Mouse (Mus musculus) C2C12 (cell line): ENCODE measurements around the gene Tdrd12. TPM values are rescaled to one million over a fixed set of nuclear protein-coding genes. Genes with fewer than 3 reads are reported as not detected.

Experiments used
- H3K27me3 ChIP-seq: one replicate; pipeline ENCODE4 v1.6.1; 2011; ENCODE audit not compliant: control insufficient read depth, insufficient read depth, insufficient read length
- H3K36me3 ChIP-seq: one replicate; pipeline ENCODE4 v1.6.1; 2011; ENCODE audit not compliant: control insufficient read depth, insufficient read depth
- H3K4me3 ChIP-seq: one replicate; pipeline ENCODE4 v1.5.1; 2011; ENCODE audit warnings: mild to moderate bottlenecking, control low read depth; ENCODE audit not compliant: poor library complexity, insufficient read depth, severe bottlenecking
- H3K79me2 ChIP-seq: one replicate; pipeline ENCODE4 v1.6.1; 2011; ENCODE audit not compliant: control insufficient read depth, insufficient read depth
- H3K79me3 ChIP-seq: one replicate; pipeline ENCODE4 v1.6.1; 2011; ENCODE audit warnings: low read depth, control low read depth
- H3ac ChIP-seq: one replicate; pipeline ENCODE3; 2011; ENCODE audit warnings: low read depth; ENCODE audit not compliant: control insufficient read depth, insufficient read length
- CEBPB ChIP-seq: IDR thresholded peaks from one replicate; pipeline ENCODE4 v1.6.1; 2011; ENCODE audit warnings: low read depth, mild to moderate bottlenecking, control low read depth, moderate library complexity
- CTCF ChIP-seq: IDR thresholded peaks from one replicate; pipeline ENCODE4 v1.5.1; 2011; ENCODE audit not compliant: control insufficient read depth, insufficient read depth, insufficient read length
- FOSL1 ChIP-seq: IDR thresholded peaks from one replicate; pipeline ENCODE4 v1.8.0; 2011; ENCODE audit warnings: mild to moderate bottlenecking, low read length; ENCODE audit not compliant: poor library complexity, insufficient read depth, severe bottlenecking
- MAX ChIP-seq: IDR thresholded peaks from one replicate; pipeline ENCODE4 v1.6.1; 2011; ENCODE audit warnings: mild to moderate bottlenecking, control low read depth
- MYOD1 ChIP-seq: IDR thresholded peaks from one replicate; pipeline ENCODE4 v1.6.1; 2011; ENCODE audit warnings: low read depth; ENCODE audit not compliant: control insufficient read depth, insufficient read length
- MYOG ChIP-seq: IDR thresholded peaks from one replicate; pipeline ENCODE4 v1.6.1; 2011; ENCODE audit not compliant: control insufficient read depth, insufficient read length; ENCODE audit errors: extremely low read depth
- USF1 ChIP-seq: IDR thresholded peaks from one replicate; pipeline ENCODE4 v1.6.1; 2011; ENCODE audit warnings: low read depth, mild to moderate bottlenecking, control low read depth, moderate library complexity
- polyA plus RNA-seq: library from polyadenylated mRNA; unstranded; fragments of >200 nt; fragmentation: generic; extraction: Trizol; gene quantifications from one replicate; pipeline ENCODE4 v1.2.1, GENCODE M21; 2012; ENCODE audit warnings: missing spikeins

Tdrd12 gene
- polyA plus RNA-seq, 1 experiment = not detected

GRCm38 (mm10) chr7:35491005-35491404, 46.5 kb downstream of the Tdrd12 start:
- H3K4me3 ChIP-seq = no peak overlapping the region

GRCm38 (mm10) chr7:35490186-35490585, 47.4 kb downstream of the Tdrd12 start:
- peaks cover 32% of the 10 kb centered on the region for H3K27me3 ChIP-seq
- TF ChIP-seq CEBPB = no peak
- TF ChIP-seq MYOD1 = no peak
- no peak for TF ChIP-seq USF1
- no peak for TF ChIP-seq FOSL1
- no peak for TF ChIP-seq CTCF
- TF ChIP-seq MYOG = no peak
- no peak for TF ChIP-seq MAX
- no peak overlapping the region for H3K4me3 ChIP-seq
- H3K79me2 ChIP-seq = no peaks in the 10 kb centered on the region
- H3ac ChIP-seq = no peak overlapping the region
- H3K36me3 ChIP-seq = no peaks in the 10 kb centered on the region
- no peaks in the 10 kb centered on the region for H3K79me3 ChIP-seq

More at GRCm38 (mm10) chr7:35491005-35491404, 46.5 kb downstream of the Tdrd12 start:
- no peak for TF ChIP-seq MYOD1
- TF ChIP-seq FOSL1 = no peak
- TF ChIP-seq USF1 = no peak
- TF ChIP-seq CEBPB = no peak
- TF ChIP-seq CTCF = no peak
- no peak for TF ChIP-seq MYOG
- TF ChIP-seq MAX = no peak
- H3K79me3 ChIP-seq = no peaks in the 10 kb centered on the region
- peaks cover 28% of the 10 kb centered on the region for H3K27me3 ChIP-seq
- H3ac ChIP-seq = no peak overlapping the region
- no peaks in the 10 kb centered on the region for H3K36me3 ChIP-seq
- H3K79me2 ChIP-seq = no peaks in the 10 kb centered on the region

- no peaks in the 10 kb centered on the region for H3K79me3 ChIP-seq
- peaks cover 33% of the 10 kb centered on the region for H3K27me3 ChIP-seq
- no peaks in the 10 kb centered on the region for H3K79me2 ChIP-seq
- no peaks in the 10 kb centered on the region for H3K36me3 ChIP-seq
- TF ChIP-seq FOSL1 (no peak), MAX (no peak), MYOG (no peak), CTCF (no peak)
- no peak overlapping the region for H3ac ChIP-seq
- no peak overlapping the region for H3K4me3 ChIP-seq
Observed at GRCm38 (mm10) chr7:35486553-35486952, 51.0 kb downstream of the Tdrd12 start.

- Histone ChIP-seq H3ac (no peak overlapping the region), H3K79me2 (no peaks in the 10 kb centered on the region), H3K36me3 (no peaks in the 10 kb centered on the region), H3K79me3 (no peaks in the 10 kb centered on the region), H3K4me3 (no peak overlapping the region), H3K27me3 (peaks cover 39% of the 10 kb centered on the region)
- no peak for TF ChIP-seq CEBPB
- TF ChIP-seq MAX = no peak
- TF ChIP-seq MYOG = no peak
- TF ChIP-seq CTCF = no peak
- TF ChIP-seq USF1 = no peak
- TF ChIP-seq MYOD1 = no peak
- TF ChIP-seq FOSL1 = no peak
Observed at GRCm38 (mm10) chr7:35485126-35485525, 52.4 kb downstream of the Tdrd12 start.

- Histone ChIP-seq H3ac (no peak overlapping the region), H3K36me3 (no peaks in the 10 kb centered on the region), H3K4me3 (no peak overlapping the region), H3K79me3 (no peaks in the 10 kb centered on the region), H3K79me2 (no peaks in the 10 kb centered on the region), H3K27me3 (peaks cover 30% of the 10 kb centered on the region)
- TF ChIP-seq CEBPB (no peak), FOSL1 (no peak)
Observed at GRCm38 (mm10) chr7:35476457-35476856, 61.1 kb downstream of the Tdrd12 start.

GRCm38 (mm10) chr7:35470794-35471193, 66.8 kb downstream of the Tdrd12 start:
- Histone ChIP-seq H3K79me3 (no peaks in the 10 kb centered on the region), H3ac (no peak overlapping the region), H3K4me3 (no peak overlapping the region), H3K36me3 (no peaks in the 10 kb centered on the region), H3K79me2 (no peaks in the 10 kb centered on the region), H3K27me3 (peaks cover 37% of the 10 kb centered on the region)
- TF ChIP-seq CEBPB (no peak), USF1 (no peak), MYOG (no peak)
